Mouse (Mus musculus): ENCODE measurements at regions not wholly inside any gene's neighbourhood (a gene's known extent, or its start where the extent isn't known, plus 50 kb on each side); places are given as distances from the start of the nearest gene placed in this dataset.

DNA sequence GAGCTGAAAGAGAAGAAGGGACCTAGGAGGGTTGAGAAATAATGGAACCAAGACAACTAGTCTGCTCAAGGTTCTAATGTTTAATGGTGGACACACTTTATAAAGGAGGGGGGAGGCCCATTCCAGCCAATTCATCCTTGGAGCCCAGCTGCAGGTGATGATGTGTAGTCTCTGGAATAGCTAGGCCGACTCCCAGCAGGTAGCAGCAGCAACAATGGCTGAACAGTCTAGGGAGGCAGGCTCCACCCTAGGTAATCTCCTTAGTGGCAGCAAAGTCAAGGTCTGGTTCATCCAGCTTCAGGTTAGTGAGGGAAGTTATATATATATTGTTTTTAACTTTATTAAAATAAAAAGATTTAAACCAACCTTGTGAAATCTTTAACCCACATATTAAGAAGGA is 474.3 kb downstream of the AI429214 start:
- H3K9me3 ChIP-seq (ENCODE audit: low read length) = no peaks in the 10 kb centered on the region
- no peaks in the 10 kb centered on the region for H3K36me3 ChIP-seq (ENCODE audit: insufficient read depth, low read length)
- H3K27ac ChIP-seq (ENCODE audit: low read depth, low read length) = no peak overlapping the region
- no peak for TF ChIP-seq CTCF (IDR thresholded peaks at IDR 0.05)
- no peak overlapping the region for H3K9ac ChIP-seq (replicated peaks; ENCODE audit: low read length, poor library complexity, severe bottlenecking)
- no peak overlapping the region for H3K4me3 ChIP-seq (ENCODE audit: low read depth, low read length)
- H3K4me1 ChIP-seq (ENCODE audit: insufficient read depth, low read length) = no peaks in the 10 kb centered on the region
- 88% methylated on average over 1 of the region's 1 CpGs for WGBS
- H3K27me3 ChIP-seq (ENCODE audit: insufficient read depth, low read length) = no peaks in the 10 kb centered on the region
- DNase-seq (ENCODE audit: low spot score) = no peak
- no peak for ATAC-seq (ENCODE audit: low FRiP score)
- no peak overlapping the region for H3K4me2 ChIP-seq (ENCODE audit: low read depth, low read length, poor library complexity, severe bottlenecking)
